Mouse (Mus musculus) cortical plate, adult 2 months (tissue): ENCODE measurements around the gene Enox1.

ENCODE experiments used
- CTCF ChIP-seq: fragments of 200-500 bp; IDR thresholded peaks from 2 replicates; pipeline ENCODE4 v1.5.1; 2011; ENCODE audit warnings: mild to moderate bottlenecking, control low read depth, low read length; ENCODE audit not compliant: insufficient read depth; ENCODE audit errors: extremely low read depth
- POLR2A ChIP-seq: fragments of 200-500 bp; IDR thresholded peaks from 2 replicates; pipeline ENCODE4 v1.6.1; 2011; ENCODE audit warnings: mild to moderate bottlenecking, low read length, control low read depth; ENCODE audit not compliant: insufficient read depth; ENCODE audit errors: extremely low read depth

- TF ChIP-seq CTCF = no peak
- TF ChIP-seq POLR2A = no peak
Observed at GRCm38 (mm10) chr14:77584426-77584825, 427.9 kb downstream of the Enox1 start.
